Mouse (Mus musculus) liver, postnatal 0 days (tissue): ENCODE measurements around the gene Cmc1.

Experiments used
- CTCF ChIP-seq: sonication (generic); IDR thresholded peaks from 2 replicates; pipeline ENCODE4 v1.5.1; 2016; ENCODE audit warnings: antibody characterized with exemption, low read depth
- EP300 ChIP-seq: IDR thresholded peaks from 2 replicates; pipeline ENCODE4 v1.6.1; 2016; ENCODE audit warnings: antibody characterized with exemption, low read depth, mild to moderate bottlenecking

GRCm38 (mm10) chr9:118040218-118041021 lies 109.6 kb downstream of the Cmc1 start, which contains the start of gene Azi2:
- TF ChIP-seq EP300 (peak; percentile 45; the same call in 1 of the 2 replicates), CTCF (peak; percentile 99)
